Comparison of ENCODE assay signal across 31 mouse cellular contexts in the genomic region with DNA sequence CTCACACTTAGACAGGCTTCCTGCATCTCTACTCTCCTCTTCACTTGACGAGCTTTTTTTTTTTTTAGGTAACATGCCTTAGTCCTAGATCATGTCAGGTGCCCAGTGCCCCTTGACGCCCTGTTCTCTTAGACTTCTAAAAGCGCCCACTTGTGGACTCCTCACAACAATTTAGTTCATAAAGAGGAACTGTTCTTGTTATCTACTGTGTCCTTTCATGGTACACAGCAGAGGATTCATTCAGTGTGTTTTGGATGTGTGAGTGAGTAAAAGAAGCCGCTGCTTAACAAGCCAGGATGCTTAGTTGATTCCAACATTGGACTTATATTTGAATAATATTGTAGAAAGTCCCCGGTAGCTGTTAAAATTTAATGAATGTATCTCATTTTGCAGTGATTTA. TPM values are rescaled to one million over a fixed set of nuclear protein-coding genes. Genes with fewer than 3 reads are reported as not detected.
"Had no signal": no experiment of that assay in that cellular context is flagged by ENCODE, and none has a peak within 500 bp of the region (broad histone marks: within the 10 kb centered on the region; RNA-seq: fewer than 3 reads in every experiment).

No protein-coding gene starts in this region.

- H3K27ac ChIP-seq: heart, embryonic 10.5 days; heart, embryonic 13.5 days; heart, embryonic 15.5 days; hindbrain, embryonic 10.5 days; hindbrain, embryonic 12.5 days; hindbrain, embryonic 13.5 days; hindbrain, embryonic 14.5 days; hindbrain, embryonic 15.5 days; hindbrain, postnatal 0 days; intestine, embryonic 15.5 days; kidney, embryonic 15.5 days; kidney, postnatal 0 days; layer of hippocampus, adult 2 months had no signal

- H3K4me3 ChIP-seq: heart, embryonic 10.5 days; heart, embryonic 12.5 days; heart, embryonic 13.5 days; heart, embryonic 15.5 days; hindbrain, embryonic 10.5 days; hindbrain, embryonic 12.5 days; hindbrain, embryonic 13.5 days; hindbrain, embryonic 15.5 days; intestine, embryonic 15.5 days; kidney, embryonic 15.5 days; layer of hippocampus, adult 2 months had no signal

- H3K27me3 ChIP-seq: heart, embryonic 12.5 days; heart, embryonic 13.5 days; heart, embryonic 15.5 days; hindbrain, embryonic 12.5 days; hindbrain, embryonic 13.5 days; hindbrain, embryonic 15.5 days; intestine, embryonic 15.5 days; kidney, embryonic 15.5 days had no signal

- DNase-seq: heart, postnatal 10 days; heart, postnatal 14 days; heart, postnatal 36 days; heart, postnatal 4 days; kidney, adult 11 months; kidney, adult 18-20 months; kidney, adult 2 months; kidney, adult 8-10 months; kidney, adult 9 months; kidney, postnatal 10 days; kidney, postnatal 14 days; kidney, postnatal 25 days; kidney, postnatal 36 days; kidney, postnatal 4 days; layer of hippocampus, adult 9-11 months; layer of hippocampus, postnatal 36 days had no signal

- H3K9ac ChIP-seq: heart, embryonic 12.5 days; heart, embryonic 13.5 days; heart, embryonic 15.5 days; hindbrain, embryonic 12.5 days; hindbrain, embryonic 13.5 days; hindbrain, embryonic 14.5 days; hindbrain, embryonic 15.5 days; intestine, embryonic 15.5 days; kidney, embryonic 15.5 days had no signal

- H3K9me3 ChIP-seq: heart, embryonic 10.5 days; heart, embryonic 12.5 days; heart, embryonic 13.5 days; heart, embryonic 15.5 days; hindbrain, embryonic 10.5 days; hindbrain, embryonic 12.5 days; hindbrain, embryonic 13.5 days; hindbrain, embryonic 15.5 days; intestine, embryonic 15.5 days; kidney, embryonic 15.5 days had no signal

RNA-seq across cellular contexts. Expression of a gene that starts 38.9 kb away (rescaled TPM):
- total RNA-seq: hematopoietic stem cell, adult 5-6 weeks had no signal
